Mouse (Mus musculus) hindbrain, embryonic 12.5 days (tissue): ENCODE measurements around the gene Mrps10. TPM values are rescaled to one million over a fixed set of nuclear protein-coding genes. Genes with fewer than 3 reads are reported as not detected.
"Not testable (repeated sequence)": the region's sequence is repeated elsewhere in the genome, so short reads cannot be mapped to it uniquely, and the experiment has no call there.

ENCODE experiments used
- ATAC-seq: fragments of 200-750 bp; cut with Nextera tagmentation; 2 replicates; pipeline ENCODE4 v1.8.0; 2017; ENCODE audit warnings: moderate TSS enrichment; ENCODE audit not compliant: low FRiP score
- H3K27ac ChIP-seq: fragments of 300-500 bp; sonication (generic); 2 replicates; pipeline ENCODE4 v1.5.1; 2016; ENCODE audit warnings: mild to moderate bottlenecking
- H3K27me3 ChIP-seq: fragments of 300-500 bp; sonication (generic); 2 replicates; pipeline ENCODE4 v1.6.1; 2016; ENCODE audit warnings: mild to moderate bottlenecking
- H3K36me3 ChIP-seq: fragments of 300-500 bp; sonication (generic); 2 replicates; pipeline ENCODE4 v1.6.1; 2016; ENCODE audit warnings: mild to moderate bottlenecking
- H3K4me1 ChIP-seq: fragments of 300-500 bp; sonication (generic); 2 replicates; pipeline ENCODE4 v1.6.1; 2016
- H3K4me2 ChIP-seq: fragments of 300-500 bp; sonication (generic); replicated peaks from 2 replicates; pipeline ENCODE4 v1.6.1; 2016; ENCODE audit warnings: mild to moderate bottlenecking
- H3K4me3 ChIP-seq: fragments of 300-500 bp; sonication (generic); 2 replicates; pipeline ENCODE4 v1.5.1; 2016; ENCODE audit warnings: mild to moderate bottlenecking
- H3K9ac ChIP-seq: fragments of 300-500 bp; sonication (generic); 2 replicates; pipeline ENCODE4 v1.6.1; 2016; ENCODE audit warnings: mild to moderate bottlenecking, moderate library complexity
- H3K9me3 ChIP-seq: fragments of 300-500 bp; sonication (generic); replicated peaks from 2 replicates; pipeline ENCODE4 v1.6.1; 2016; ENCODE audit warnings: mild to moderate bottlenecking
- WGBS: fragments of 180-500 bp; shearing (Covaris S2); methylation state at CpG from one replicate; pipeline ENCODE4 v1.1.7; 2016; 5-methylcytosine and 5-hydroxymethylcytosine counted together
- polyA plus RNA-seq: library from polyadenylated mRNA; unstranded; fragments of >200 nt; fragmentation: Nextera tagmentation; extraction: Ambion mirVana; gene quantifications from 2 replicates; pipeline ENCODE4 v1.2.1, GENCODE M21; 2016

Gene Mrps10
- 64.3 and 69.3 TPM in 2 replicates for polyA plus RNA-seq

- 3% methylated on average over 35 of the region's 35 CpGs for WGBS
- peak within 1 kb of the TSS; percentile 84 for H3K4me2 ChIP-seq
- H3K9me3 ChIP-seq, result no peaks in the 10 kb centered on the region
- H3K4me3 ChIP-seq, result peak within 1 kb of the TSS; percentile 60
- H3K9ac ChIP-seq, result peak within 1 kb of the TSS; percentile 60
- peaks cover 13% of the 10 kb centered on the region for H3K36me3 ChIP-seq
- peaks cover 8% of the 10 kb centered on the region for H3K4me1 ChIP-seq
- H3K27me3 ChIP-seq, result peaks cover 20% of the 10 kb centered on the region
- peak within 1 kb of the TSS; percentile 68 for H3K27ac ChIP-seq
- ATAC-seq, result peak; percentile 89
Observed at GRCm38 (mm10) chr17:47368401-47369086, at the start of gene Mrps10. Gene Mrps10, plus strand, starts transcription at chr17:47368887.

DNA sequence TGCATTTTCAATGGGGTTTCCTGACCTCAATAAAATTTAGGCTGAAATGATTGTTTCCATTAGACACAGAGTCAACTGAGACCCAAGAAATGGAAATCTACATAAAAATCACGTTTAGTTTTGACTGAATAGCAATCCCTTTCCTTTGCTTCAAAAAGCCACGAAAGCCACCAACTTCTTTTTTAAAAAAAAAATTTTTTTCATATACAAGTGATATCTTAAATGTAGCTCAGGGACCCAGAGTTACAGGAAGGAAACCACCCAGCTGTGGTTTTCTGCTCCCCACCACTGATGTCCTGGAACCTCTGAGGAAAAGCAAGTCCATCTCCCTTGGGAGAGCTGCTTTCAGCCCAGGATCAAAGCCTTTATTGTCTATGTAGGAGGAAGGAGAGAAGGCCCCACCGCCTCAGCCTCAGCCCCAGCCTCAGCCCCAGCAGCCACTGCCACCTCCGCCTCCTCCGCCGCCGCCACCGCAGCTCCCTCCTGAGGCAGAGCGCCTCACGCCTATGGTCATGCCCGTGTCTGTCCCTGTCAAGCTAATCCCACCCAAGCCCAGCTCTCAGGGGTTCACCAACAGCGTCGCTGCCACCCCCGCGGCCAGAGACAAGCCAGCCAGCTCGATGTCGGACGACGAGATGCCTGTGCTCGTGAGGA is 49.6 kb upstream of the Mrps10 start:
- peaks cover 44% of the 10 kb centered on the region for H3K36me3 ChIP-seq
- H3K27me3 ChIP-seq, result no peaks in the 10 kb centered on the region
- no peaks in the 10 kb centered on the region for H3K4me1 ChIP-seq
- WGBS, result 77% methylated on average over 20 of the region's 20 CpGs
- H3K4me2 ChIP-seq, result no peak overlapping the region
- H3K9me3 ChIP-seq, result no peaks in the 10 kb centered on the region
- H3K4me3 ChIP-seq, result no peak overlapping the region
- H3K27ac ChIP-seq, result no peak overlapping the region
- H3K9ac ChIP-seq, result no peak overlapping the region
- no peak for ATAC-seq

GRCm38 (mm10) chr17:47319761-47320160 is 48.9 kb upstream of the Mrps10 start:
- Histone ChIP-seq H3K27me3 (no peaks in the 10 kb centered on the region), H3K4me2 (no peak overlapping the region), H3K9me3 (no peaks in the 10 kb centered on the region), H3K27ac (no peak overlapping the region), H3K9ac (no peak overlapping the region), H3K36me3 (peaks cover 41% of the 10 kb centered on the region), H3K4me3 (no peak overlapping the region), H3K4me1 (no peaks in the 10 kb centered on the region)
- 92% methylated on average over 12 of the region's 12 CpGs for WGBS
- ATAC-seq, result no peak

- Histone ChIP-seq H3K4me3 (no peak overlapping the region), H3K4me2 (no peak overlapping the region), H3K9me3 (no peaks in the 10 kb centered on the region), H3K4me1 (no peaks in the 10 kb centered on the region), H3K36me3 (peaks cover 49% of the 10 kb centered on the region), H3K9ac (no peak overlapping the region), H3K27me3 (no peaks in the 10 kb centered on the region), H3K27ac (no peak overlapping the region)
- WGBS, result 86% methylated on average over 22 of the region's 22 CpGs
- no peak for ATAC-seq
Observed at GRCm38 (mm10) chr17:47322128-47322990, 46.3 kb upstream of the Mrps10 start.

DNA sequence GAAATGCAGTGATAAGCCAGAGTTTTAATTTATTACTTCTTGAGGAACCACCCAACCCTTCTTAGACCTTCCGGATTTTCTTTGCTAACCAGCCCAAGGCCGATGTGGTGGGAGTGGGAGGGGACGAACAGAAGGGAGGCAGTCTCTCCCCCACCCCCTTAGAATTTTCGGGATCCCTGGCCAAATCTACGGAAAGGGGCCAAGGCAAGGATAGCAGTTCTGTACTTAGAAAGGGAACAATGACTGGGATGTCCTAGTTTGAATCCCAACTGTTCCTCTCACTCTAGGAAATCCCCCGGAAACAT is 45.7 kb upstream of the Mrps10 start:
- WGBS, result 93% methylated on average over 6 of the region's 6 CpGs
- no peaks in the 10 kb centered on the region for H3K27me3 ChIP-seq
- H3K9ac ChIP-seq, result no peak overlapping the region
- no peaks in the 10 kb centered on the region for H3K9me3 ChIP-seq
- no peak overlapping the region for H3K4me2 ChIP-seq
- H3K27ac ChIP-seq, result no peak overlapping the region
- no peak for ATAC-seq
- H3K36me3 ChIP-seq, result peaks cover 50% of the 10 kb centered on the region
- H3K4me1 ChIP-seq, result no peaks in the 10 kb centered on the region
- no peak overlapping the region for H3K4me3 ChIP-seq

DNA sequence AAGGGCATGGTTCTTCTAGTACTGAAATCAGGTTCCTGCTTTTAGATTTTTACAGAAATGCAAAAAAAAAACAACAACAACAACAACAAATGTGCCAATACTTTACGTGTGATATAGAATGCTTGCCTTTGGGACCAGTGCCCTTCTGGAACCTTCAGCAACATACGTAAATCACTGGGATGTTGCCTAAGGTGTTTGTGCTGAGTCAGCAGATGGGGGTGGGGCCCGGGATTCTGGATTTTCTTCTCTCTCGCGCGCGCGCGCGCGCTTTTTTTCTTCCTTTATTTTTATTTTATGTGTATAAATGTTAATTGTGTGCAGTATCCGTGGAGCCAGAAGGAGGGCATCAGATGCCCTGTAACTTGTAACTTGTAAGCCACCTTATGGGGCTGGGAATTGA is 41.1 kb upstream of the Mrps10 start:
- H3K36me3 ChIP-seq, result peaks cover 76% of the 10 kb centered on the region
- 92% methylated on average over 12 of the region's 12 CpGs for WGBS
- H3K27ac ChIP-seq, result no peak overlapping the region
- H3K4me3 ChIP-seq, result no peak overlapping the region
- no peak for ATAC-seq
- no peaks in the 10 kb centered on the region for H3K4me1 ChIP-seq
- no peak overlapping the region for H3K9ac ChIP-seq
- no peak overlapping the region for H3K4me2 ChIP-seq
- no peaks in the 10 kb centered on the region for H3K9me3 ChIP-seq
- H3K27me3 ChIP-seq, result no peaks in the 10 kb centered on the region

- Histone ChIP-seq H3K4me1 (no peaks in the 10 kb centered on the region), H3K9ac (no peak overlapping the region), H3K4me2 (no peak overlapping the region), H3K9me3 (no peaks in the 10 kb centered on the region), H3K36me3 (peaks cover 76% of the 10 kb centered on the region), H3K27me3 (no peaks in the 10 kb centered on the region), H3K27ac (no peak overlapping the region), H3K4me3 (no peak overlapping the region)
- ATAC-seq, result no peak
- WGBS, result 69% methylated on average over 7 of the region's 7 CpGs
Observed at GRCm38 (mm10) chr17:47327969-47328368, 40.7 kb upstream of the Mrps10 start.

DNA sequence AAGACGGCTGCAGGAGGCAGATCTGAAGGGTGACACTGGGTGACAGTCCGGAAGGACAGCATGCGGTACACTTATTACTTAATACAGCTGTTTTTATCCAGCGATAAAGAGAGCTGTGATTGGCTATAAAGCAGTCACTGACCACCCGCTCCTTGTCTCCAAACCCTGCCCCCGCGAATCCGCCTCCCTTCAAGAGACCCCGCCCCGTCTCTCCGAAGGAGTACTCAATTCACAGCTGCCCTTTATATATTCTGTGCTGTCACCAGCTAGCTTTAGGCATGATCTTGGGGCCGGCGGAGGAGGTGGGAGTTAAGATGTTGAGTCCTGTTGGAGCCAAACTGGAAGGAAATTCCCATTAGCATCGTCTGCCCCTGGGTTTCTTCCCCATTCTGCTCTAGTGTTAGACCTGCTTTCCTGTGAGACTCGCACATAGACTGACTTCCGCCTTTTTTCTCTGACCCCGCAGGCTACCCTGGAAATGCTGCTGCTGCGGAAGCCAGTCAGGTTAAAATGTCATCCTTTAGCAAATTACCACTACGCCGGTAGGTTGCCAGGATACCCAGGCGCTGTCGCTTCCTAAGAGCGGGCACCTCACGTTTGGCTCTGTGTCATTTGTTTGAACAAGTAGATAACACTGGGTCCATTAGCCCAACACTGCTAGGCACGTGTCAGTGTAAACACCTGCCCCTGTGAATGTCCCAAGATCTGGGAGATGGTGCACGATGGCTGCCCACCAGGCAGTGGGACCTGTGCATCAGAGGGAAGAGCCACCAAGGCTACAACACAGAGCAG is 39.9 kb upstream of the Mrps10 start:
- H3K9ac ChIP-seq, result no peak overlapping the region
- H3K4me1 ChIP-seq, result 0 out of 2 replicates have a peak, but pooled peaks cover 2% of the 10 kb centered on the region
- H3K4me3 ChIP-seq, result no peak overlapping the region
- no peaks in the 10 kb centered on the region for H3K9me3 ChIP-seq
- WGBS, result 90% methylated on average over 26 of the region's 26 CpGs
- peaks cover 69% of the 10 kb centered on the region for H3K36me3 ChIP-seq
- no peak overlapping the region for H3K27ac ChIP-seq
- no peak for ATAC-seq
- H3K27me3 ChIP-seq, result no peaks in the 10 kb centered on the region
- no peak overlapping the region for H3K4me2 ChIP-seq

DNA sequence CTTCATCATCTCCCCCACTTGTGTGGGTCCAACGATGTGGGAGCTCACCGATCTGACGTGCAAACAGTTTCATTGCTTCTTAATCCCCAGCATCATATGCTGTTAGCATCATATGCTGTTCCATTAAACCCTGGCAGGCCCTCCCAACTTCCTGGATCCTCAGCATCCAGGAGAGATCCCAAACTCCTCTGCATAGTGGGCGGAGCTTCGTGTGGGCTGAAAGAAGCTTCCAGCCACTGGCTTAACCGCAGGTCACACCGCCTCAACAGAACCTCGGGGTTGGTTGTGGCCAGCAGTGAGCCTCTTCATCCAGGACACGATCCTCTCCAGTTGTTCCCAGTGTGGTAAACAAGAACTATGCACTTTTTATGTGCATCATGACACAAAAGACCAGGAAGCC is 38.1 kb upstream of the Mrps10 start:
- Histone ChIP-seq H3K4me1 (0 out of 2 replicates have a peak, but pooled peaks cover 2% of the 10 kb centered on the region), H3K27ac (no peak overlapping the region), H3K36me3 (peaks cover 61% of the 10 kb centered on the region), H3K27me3 (no peaks in the 10 kb centered on the region), H3K4me3 (no peak overlapping the region), H3K9ac (no peak overlapping the region), H3K9me3 (no peaks in the 10 kb centered on the region), H3K4me2 (no peak overlapping the region)
- no peak for ATAC-seq
- 90% methylated on average over 9 of the region's 9 CpGs for WGBS

- no peak overlapping the region for H3K9ac ChIP-seq
- no peaks in the 10 kb centered on the region for H3K27me3 ChIP-seq
- no peak for ATAC-seq
- no peak overlapping the region for H3K4me2 ChIP-seq
- 0 out of 2 replicates have a peak, but pooled peaks cover 2% of the 10 kb centered on the region for H3K4me1 ChIP-seq
- 87% methylated on average over 12 of the region's 12 CpGs for WGBS
- H3K36me3 ChIP-seq, result peaks cover 60% of the 10 kb centered on the region
- H3K9me3 ChIP-seq, result no peaks in the 10 kb centered on the region
- H3K4me3 ChIP-seq, result no peak overlapping the region
- H3K27ac ChIP-seq, result 0 out of 2 replicates have a peak overlapping the region, but pooled peaks have one; percentile 14
Observed at GRCm38 (mm10) chr17:47332001-47332611, 36.6 kb upstream of the Mrps10 start.

GRCm38 (mm10) chr17:47332664-47333063 is 36.0 kb upstream of the Mrps10 start:
- not testable (repeated sequence) for H3K27ac ChIP-seq, H3K4me3 ChIP-seq, ATAC-seq, H3K9me3 ChIP-seq, H3K27me3 ChIP-seq, H3K4me1 ChIP-seq, H3K4me2 ChIP-seq, H3K9ac ChIP-seq
- 73% methylated on average over 5 of the region's 5 CpGs for WGBS
- H3K36me3 ChIP-seq, result peaks cover 57% of the 10 kb centered on the region
